Mouse (Mus musculus) erythroblast, adult 5-6 weeks (primary cell): ENCODE data around the gene Ntmt1. TPM values are rescaled to one million over a fixed set of nuclear protein-coding genes. Genes with fewer than 3 reads are reported as not detected.

ENCODE experiments used
- ATAC-seq: replicated peaks from 2 replicates; pipeline ENCODE4 v1.8.0; 2016; ENCODE audit warnings: moderate number of reproducible peaks, mild to moderate bottlenecking, moderate TSS enrichment, inconsistent platforms; ENCODE audit not compliant: poor library complexity, low FRiP score, severe bottlenecking
- total RNA-seq, 2 experiments: library from RNA; stranded (forward) in 1 of 2; stranded (reverse) in 1 of 2; fragments of 150-400 nt in 1 of 2; fragments of 200-764, 138-1000 nt in 1 of 2; gene quantifications; 2 replicates each; pipeline versions ENCODE4 v1.2.3 to v1.2.4; 2015 to 2017; ENCODE audit warnings: low replicate concordance in 2 of 2

Ntmt1 gene
- total RNA-seq, 2 experiments from 2014 or later, result 2.7 to 3.9 TPM

DNA sequence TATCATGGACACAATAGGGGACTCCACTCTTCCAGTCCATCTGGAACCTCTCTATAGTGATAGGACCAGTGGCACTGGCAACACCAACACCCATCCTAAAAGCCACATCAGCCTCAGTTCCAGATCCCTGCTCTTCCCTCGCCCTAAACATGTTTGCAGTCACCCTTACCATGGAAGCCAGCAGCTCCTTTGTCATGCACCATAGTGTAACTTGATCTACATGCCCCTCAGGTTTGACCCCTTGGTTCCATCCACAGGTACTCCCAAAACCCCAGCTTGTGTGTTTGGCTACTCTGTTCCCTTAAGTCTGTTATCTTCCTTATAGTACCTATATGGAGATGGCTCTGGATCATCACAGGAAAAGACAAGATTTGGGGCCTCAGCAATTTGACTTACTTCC is 8.8 kb downstream of the Ntmt1 start:
- ATAC-seq, result no peak

DNA sequence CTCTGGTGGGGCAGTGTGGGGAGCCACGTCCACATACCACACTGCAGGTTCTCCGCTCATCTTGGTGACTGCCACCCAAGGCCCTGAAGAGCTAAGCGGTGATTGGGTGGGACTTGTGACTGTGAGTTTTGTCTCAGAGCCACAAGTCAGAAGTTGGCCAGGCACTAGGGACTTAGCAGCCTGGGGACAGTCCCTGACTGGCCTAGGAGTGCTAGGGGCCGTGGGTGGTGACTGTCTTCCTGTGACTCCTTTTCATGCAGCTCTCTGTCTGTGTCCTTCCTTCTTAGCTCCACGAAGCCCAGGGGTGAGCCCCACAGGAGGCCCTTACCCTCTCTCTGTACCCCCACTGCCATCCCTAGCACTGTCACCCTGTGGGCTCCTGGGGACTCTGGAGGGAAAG is 12.2 kb downstream of the Ntmt1 start:
- no peak for ATAC-seq

DNA sequence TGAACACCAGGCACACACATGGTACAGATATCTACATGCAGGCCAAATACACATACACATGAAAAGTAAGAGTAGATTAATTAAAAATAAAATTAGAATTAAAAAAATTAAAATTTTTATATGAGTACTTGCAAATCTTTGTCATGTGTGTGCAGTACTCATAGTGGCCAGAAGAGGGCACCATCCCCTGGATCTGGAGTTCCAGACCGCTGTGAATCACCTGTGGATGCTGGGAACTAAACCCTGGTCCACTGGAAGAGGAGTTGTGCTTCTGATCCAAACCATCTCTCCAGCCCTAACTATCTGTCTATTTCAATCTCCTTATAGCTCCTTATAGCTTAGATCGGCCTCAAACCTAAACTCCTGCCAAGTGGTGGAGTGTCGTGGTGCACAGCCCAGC is 13.4 kb downstream of the Ntmt1 start:
- no peak for ATAC-seq

DNA sequence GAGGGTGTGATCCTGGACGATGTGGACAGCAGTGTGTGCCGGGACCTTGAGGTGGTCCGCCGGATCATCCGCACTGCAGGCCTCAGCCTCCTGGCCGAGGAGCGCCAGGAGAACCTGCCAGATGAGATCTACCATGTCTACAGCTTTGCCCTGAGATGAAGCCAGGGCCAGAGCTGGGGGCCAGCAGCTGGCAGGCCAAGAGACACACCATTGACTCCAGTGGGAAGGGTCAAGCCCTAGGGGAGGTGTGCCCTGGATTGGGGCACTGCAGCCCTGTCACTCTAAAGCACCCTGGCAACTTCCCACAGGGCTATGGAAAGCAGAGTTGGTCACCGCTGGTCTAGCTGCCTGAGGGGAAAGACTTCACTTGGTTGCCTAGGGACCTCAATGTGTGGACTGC is 14.8 kb downstream of the Ntmt1 start:
- ATAC-seq, result no peak

DNA sequence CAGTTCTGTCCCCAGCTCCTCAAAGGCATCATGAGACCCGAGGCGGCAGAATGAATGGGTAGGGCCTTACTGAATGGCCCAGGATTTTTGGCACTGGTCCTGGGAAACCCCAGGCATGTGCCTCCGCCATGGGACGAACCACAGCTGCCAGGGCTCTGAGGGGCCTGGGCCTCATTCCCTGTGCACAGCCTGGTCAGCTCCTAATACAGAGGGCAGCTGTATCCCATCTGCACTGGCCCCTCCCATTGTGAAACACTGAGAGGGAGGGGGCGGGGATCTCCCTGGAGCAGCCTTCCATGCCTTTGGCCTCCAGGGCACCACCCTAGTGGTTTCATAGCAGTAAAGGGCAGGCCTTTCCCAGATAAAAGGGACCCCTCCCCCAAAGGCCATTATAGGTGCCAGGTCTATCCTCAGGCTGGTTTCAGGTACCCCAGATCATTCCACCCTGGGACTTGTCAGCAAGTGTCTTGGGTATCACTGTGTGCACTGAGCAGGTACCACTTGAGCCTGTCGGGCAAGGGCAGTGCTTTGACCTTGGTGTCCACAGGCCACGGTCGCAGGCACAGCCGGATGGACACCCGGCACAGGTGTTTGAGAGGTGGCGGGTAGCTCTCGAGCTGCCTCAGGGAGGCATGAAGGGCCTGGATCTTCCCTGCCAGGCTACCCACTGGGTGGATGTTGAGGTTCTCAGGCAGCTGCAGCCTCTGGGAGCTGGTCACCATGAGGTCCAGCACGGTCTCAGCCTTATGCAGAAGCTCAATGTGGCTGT is 15.9 kb downstream of the Ntmt1 start:
- no peak for ATAC-seq

DNA sequence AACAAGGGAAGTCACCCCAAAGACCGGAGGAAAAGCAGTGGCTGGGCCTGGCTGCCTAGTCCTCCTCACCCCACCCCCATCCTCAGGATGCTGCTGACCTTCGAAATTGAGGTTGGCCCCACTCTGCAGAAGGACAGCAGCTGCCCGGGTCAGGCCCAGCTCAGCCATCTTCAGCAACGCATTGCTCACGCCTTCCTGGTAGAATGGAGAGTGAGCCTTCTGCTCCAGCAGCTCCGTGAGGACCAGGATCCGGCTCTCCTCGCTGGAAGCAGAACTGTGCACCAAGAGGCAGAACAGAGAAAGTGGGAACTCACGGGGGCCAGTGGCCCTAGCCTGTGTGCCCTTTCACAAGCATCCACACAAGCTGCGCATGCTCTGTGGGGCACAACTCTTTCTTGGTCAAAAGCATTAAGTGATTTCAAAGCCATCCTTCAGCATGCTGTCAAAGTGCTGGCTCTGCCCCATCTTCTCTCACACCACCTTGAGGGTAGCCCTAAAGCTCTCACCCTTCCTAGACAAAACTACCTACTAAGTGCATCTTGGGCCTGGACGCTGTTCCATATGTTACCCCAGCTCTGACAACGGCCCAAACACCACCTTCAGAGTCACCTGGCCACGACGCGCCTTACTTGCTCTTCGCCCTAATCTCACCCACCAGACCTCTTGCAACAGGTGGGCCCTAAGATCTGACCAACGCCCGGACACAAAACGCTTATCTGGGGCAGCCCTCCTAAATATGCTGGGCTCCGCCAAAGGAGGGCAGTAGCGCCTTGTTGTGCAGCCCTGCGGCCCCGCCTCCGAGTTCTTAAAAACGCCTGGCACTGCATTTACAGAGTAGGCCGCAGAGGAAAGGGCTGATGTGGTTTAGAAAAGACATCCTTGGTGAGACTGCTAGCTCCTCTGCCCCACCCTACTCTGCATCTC is 19.5 kb downstream of the Ntmt1 start:
- ATAC-seq, result peak; percentile 75

DNA sequence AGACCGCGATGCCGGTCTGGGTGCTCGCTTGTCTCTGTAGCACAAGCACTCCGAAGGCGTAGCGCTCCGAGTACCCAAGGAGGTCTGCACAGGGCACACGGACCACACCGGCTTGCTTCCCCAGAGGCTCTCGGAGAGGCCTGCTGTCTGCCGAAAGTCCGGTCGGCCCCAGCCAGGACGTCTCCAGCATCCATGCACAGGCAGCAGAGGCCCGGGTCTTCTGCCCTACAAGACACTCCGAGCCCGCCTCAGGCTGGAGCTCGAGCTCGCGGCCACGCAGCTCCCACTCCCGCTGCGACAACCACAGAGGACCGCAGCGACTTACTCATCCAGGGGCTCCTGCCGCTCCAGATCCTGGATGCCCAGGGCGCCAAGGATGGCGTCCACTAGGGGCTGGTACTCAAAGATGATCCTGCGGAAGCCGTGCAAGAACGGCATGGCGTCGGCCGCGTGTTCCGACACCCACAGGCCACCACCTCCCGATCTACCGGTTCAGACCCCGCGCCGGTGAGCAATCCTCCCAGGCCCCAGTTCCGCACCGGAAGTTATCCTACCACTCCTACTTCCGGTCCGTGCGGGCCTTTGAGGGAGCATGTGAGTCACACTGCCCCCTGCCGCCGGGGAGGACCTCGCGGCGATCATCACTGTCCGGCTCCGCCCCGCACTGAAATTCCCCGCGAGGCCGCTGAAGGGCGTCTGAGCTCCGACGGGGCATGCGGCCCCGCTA is 20.3 kb downstream of the Ntmt1 start:
- ATAC-seq, result peak; percentile 77

DNA sequence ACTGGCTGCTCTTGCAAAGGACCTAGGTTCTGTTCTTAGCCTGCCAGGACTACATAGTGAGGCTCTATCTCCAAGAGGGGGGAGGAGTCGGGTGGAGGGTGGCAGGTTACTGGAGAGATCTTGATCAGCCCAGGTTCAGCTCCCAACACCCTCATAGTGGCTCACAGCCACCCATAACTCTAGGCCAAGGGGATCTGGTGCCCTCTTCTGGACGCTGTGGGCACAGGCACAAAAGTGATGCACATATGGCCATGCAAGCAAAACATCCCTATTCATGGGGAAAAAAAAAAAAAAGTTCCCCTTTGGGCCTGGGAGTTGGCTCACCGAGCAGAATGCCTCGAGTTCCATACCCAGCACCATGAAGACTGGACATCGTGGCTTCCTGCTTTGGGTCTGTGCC is 21.7 kb downstream of the Ntmt1 start:
- ATAC-seq, result peak; percentile 41

DNA sequence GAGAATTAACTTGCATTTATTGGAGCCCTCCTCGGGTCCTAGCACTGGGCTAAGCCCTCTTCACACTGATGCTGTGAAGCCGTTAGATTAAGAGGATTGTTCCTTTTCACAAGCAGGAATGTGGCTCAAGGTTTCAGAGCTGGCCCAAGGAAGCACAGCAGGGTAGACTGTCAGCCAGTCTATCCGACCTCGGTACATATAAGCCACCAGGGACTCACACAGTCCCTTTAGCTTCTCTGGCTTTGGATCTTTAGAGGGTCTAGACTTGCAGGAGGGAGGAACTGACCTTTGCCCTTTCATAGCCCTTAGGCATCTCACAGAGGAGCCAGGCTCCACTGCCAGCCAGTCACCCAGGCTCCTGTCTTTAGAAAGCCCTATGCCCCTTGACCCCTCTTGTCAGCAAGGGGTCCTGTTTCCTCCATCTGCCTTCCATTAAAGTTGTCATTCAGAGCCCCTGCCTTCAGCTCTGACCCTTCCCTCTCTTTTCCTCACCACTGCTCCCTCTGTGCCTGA is 22.7 kb downstream of the Ntmt1 start, which contains the start of gene Asb6:
Gene Asb6 (minus strand): TSS at position 51 of the 513 bp plus-strand sequence.
- ATAC-seq, result no peak

DNA sequence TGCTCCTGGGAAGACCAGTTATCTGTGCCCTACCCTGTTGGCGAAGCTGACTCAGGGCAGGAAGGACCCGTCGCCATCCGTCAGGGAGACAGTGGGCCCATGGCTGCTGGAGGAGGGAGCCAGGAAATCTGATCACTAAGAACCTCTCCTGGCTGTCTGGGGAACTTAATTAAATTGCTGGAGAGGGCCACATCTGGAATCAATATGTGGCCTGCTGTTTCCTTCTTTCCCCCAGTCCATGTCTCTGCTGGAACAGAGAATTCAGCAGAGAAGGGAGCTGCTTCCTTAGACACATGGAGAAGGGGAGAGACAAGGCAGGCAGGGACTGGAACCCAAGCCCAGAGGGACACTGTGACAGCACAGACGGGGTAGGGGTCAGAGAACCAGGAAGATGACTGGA is 26.0 kb downstream of the Ntmt1 start:
- no peak for ATAC-seq

DNA sequence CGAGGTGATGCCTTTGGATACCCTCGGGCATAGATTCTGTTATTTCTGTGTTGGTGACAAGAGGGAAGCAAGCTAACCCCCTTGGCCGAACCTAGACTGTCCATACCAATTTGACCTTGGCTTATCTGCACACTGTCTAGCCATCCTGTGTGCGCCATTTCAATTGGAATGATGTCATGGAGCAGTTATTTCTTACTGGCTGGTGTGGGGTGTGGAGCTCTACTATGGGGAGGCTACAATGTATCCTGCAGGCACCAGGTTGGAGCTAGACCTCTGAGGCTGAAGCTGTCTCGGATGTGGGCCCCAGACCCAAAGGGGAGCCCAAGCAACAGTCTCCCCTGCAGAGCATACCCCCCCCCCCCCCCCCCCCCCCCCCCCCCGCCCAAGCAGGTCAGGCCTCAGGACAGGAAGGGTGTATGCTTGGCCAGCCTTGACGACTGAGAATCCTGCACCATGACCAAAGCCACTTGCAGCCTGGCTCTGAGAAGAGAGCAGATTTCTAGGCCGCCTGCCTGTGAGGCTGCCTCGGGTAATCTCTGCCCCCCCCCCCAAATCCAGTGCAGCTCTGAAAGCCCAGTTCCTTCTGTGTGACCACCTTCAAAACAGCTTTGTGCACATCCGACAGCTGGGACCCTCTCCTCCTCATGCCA is 26.9 kb downstream of the Ntmt1 start, which contains the start of gene Prrx2:
Gene Prrx2 (plus strand): TSS at position 600 of the 650 bp plus-strand sequence.
- ATAC-seq, result no peak

DNA sequence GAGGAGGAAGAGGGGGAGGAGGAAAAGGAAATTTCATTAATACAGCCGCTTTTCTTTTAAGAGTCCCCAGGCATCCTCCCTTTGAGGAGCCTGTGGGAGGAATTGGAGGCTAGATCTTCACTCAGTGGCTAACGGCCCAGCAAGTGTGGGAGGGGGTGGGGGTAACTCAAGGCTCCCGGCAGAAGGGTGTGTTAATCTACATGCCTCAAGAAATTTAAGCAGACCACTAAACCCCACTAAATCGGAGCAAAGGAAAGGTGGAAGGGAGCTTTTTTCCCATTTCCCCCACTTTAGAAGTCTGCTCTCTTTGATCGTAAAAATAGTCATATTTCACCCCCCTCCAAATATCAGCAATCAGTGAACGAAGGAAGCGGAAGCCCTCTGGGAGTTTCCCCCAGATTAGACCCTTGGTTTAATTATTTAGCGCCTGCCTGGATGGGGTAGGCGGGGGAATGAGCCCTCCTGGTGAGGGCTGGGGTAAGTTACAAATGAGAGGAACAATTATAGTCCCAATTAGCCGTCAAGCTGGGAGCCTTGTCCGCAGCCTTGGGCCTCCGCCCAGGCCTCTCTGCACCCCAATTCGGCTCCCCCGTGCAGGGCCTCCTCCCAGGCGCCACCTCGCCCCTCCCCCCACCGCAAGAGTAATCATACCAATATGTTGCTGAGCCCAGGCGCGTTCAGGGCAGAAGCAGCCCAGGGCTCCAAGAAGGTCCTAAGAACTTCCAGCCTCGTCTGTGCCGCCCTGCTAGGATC is 28.8 kb downstream of the Ntmt1 start:
- ATAC-seq, result no peak

DNA sequence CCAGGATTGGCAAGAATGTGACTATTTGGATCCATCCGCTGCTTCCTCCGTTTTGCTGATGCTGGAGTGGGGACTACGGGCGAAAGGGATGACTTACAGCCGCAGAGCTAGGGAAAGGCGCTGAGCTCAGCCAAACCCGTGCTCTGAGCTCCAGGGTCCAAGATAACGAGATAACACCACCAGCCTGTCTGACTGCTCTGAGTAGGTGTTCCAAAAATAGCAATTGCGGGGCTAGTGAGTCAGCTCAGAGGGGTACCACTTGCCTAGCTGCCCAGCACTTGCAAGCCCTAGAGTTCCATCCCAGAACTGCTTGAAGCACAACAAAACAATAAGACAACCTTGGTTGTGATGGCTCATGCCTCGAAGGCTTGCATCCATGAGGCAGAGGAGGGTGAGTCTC is 35.0 kb downstream of the Ntmt1 start:
- ATAC-seq, result no peak

DNA sequence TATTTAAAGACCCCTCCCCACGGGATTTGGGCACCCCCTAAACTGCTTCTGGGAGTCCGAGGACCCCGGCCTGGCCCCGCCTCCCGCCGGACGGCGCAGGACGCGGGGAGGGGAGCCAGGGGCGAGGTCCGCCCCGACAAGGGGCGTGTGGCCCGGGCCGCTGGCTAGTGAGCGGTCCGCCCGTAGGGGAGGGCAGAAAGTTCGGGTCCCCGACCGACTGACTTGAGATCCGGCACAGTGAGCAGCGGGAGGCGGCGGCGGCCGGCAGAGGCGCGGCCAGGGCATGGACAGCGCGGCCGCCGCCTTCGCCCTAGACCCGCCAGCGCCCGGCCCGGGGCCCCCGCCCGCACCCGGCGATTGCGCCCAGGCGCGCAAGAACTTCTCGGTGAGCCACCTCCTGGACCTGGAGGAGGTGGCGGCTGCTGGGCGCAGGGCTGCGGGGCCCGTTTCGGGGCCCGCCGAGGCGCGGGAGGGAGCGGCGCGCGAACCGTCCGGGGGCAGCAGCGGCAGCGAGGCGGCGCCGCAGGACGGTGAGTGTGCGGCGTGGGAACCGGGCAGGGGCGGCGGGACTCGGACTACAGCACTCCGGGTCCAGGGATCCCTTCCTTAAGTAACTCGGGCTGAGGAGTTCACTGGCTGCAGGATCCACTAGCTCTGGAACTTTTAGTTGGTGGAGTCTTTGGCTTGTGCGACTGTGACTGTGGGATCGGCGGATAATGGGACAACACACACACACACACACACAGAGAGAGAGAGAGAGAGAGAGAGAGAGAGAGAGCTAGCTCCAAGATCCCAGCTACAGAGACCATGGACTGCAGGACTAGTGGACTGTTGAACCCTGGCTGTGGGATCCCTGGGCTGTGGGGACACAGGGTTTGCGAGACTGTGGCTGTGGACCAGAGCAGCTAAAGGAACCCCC is 37.8 kb downstream of the Ntmt1 start:
- no peak for ATAC-seq

DNA sequence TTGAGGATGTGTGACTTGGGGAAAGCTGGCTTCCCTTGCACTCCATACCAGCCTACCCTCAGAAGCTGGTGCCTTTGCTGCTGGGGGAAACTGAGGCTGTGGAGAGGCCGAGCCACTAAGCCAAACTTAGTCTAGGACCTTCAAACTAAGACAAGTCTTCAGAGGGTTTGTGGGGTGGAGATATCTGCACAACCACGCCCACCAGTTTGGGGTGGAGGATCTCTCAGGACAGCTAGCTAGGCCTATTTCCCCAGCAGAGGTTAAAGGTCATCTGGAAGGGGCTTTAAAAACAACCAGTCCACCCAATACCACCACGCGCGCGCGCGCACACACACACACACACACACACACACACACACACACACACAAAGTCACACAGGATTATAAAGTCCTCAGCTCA is 38.6 kb downstream of the Ntmt1 start:
- no peak for ATAC-seq

DNA sequence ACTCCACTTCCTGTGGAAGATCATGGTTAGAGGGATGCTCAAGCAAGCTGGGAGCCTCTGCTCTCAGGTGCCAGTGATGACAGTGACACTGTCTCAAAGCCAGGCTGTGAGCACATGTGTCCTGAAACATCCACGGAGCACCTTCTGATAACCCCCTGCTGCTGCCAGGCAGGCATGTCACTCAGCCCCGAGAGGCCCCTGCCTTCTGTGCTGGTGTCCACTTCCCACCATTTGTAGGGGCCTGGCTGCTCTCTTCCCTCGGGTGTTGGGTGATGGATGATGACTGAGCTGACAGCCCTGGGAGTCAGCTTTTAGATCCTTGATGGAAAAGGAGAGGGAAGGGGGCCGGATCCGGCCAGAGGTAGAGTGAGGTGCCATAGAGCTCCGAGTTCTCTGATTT is 39.1 kb downstream of the Ntmt1 start:
- no peak for ATAC-seq

DNA sequence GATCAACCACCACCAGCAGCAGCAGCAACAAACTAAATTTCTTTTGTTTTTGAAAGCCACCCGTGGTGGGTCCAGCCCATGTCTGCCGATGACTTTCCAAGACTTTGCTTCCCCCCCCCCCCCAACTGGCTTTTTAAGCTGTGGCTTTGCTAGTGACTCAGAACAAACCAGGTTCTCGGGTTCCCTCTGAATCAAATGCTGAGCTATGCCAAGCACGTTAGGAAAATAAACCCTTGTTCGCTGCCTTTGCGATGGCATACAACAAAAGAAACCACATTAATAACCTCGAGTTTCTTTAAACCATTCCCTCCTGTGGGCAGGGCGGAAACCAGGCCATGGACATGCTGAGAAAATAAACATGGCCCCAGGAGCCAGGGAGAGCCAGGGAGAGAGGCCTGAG is 40.6 kb downstream of the Ntmt1 start:
- ATAC-seq, result no peak

DNA sequence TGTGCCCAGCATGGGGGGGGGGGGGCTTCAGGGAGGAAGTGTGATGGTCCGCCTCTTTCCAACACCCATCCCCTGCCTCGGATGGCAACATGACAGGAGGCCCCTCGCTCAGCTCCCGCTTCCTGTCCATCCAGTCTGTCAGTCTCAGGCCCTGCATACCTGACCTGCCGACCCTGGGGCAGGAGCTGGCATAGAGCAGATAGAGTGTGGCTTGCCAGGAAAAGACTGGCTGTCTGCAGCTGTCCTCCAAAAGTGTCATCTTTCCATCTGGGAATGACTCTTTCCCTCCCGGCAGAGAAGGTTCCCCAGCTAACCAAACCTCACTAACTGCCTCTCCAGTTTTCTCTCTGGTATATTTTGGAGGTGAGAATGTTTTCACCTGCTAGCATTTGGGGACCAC is 43.0 kb downstream of the Ntmt1 start:
- no peak for ATAC-seq
